Mouse (Mus musculus): Measurements from ENCODE around the gene Pspn.

DNA sequence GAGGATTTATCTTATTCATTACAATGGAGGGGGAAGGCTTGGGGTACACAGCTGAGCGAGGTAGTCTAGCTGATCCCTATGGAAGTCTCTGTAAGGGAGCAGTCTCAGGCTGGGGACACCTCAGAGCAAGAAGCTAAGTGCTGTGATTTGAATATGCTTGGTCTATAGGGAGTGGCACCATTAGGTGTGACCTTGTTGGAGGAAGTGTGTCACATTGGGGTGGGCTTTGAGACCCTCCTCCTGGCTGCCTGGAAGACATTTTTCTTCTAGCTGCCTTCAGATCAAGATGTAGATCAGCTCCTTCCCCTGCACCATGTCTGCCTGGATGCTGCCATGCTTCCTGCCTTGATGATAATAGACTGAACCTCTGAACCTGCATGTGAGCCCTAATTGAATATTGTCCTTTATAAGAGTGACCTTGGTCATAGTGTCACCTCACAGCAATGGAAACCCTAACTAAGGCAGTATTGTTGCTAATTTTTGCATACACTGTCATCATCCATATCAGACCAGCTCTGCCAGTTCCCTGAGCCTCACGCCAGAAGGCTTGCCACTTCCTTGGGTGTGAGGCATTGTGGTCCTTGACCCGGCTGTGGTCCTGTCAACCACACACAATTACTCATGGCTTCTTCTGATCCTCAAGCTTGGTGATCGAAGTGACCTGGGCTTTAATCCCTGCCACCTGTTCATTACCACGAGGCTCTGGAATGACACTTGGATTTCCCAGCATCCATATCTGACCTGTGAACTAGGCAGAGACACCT is 37.0 kb downstream of the Pspn start:
- TF ChIP-seq CTCF (IDR thresholded peaks at IDR 0.05; ENCODE audit: low read depth) (no peak), EP300 (IDR thresholded peaks at IDR 0.05; ENCODE audit: low read depth) (no peak)

Data from liver, embryonic 14.5 days (tissue).